Mouse (Mus musculus): ENCODE data around the gene Spata25. TPM values are rescaled to one million over a fixed set of nuclear protein-coding genes. Genes with fewer than 3 reads are reported as not detected.
"Not testable (repeated sequence)": the region's sequence is repeated elsewhere in the genome, so short reads cannot be mapped to it uniquely, and the experiment has no call there.

The Spata25 gene
- 0.30 TPM in 1 of 2 replicates, not detected in the other for polyA plus RNA-seq (2014; fragmentation: Nextera tagmentation; extraction: Ambion mirVana)

DNA sequence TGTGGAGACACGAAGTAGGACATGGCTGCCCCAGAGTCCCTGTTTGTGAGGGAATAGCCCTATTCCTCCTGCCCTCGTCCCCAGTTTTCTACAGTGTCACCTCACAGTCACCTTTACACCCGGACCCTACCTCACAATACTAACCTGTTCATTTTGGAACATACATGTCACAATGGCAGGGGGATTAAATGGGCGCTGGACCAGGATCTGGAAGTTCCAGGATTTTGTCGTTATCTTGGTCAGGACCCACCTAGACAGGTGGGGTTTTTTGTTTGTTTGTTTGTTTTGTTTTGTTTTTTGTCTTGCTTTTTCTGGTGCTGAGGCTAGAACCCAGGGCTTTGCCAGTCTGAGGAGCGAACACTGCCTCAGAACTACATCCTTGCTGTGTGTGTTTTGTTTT is at the start of gene Spata25:
Gene Spata25, minus strand, starts transcription at position 101 of the 400 bp plus-strand sequence.
- ATAC-seq, result no peak
- H3K9me3 ChIP-seq (replicated peaks; ENCODE audit: control insufficient read depth, low read length), result no peaks in the 10 kb centered on the region
- H3K36me3 ChIP-seq (ENCODE audit: control insufficient read depth, insufficient read depth, low read length), result peaks cover 42% of the 10 kb centered on the region
- 91% methylated on average over 6 of the region's 6 CpGs for WGBS
- no peak for DNase-seq (ENCODE audit: low spot score)
- H3K27me3 ChIP-seq (replicated peaks; ENCODE audit: control insufficient read depth, insufficient read depth, low read length), result no peaks in the 10 kb centered on the region
- H3K27ac ChIP-seq (ENCODE audit: low read depth, low read length), result no peak within 1 kb of the TSS
- no peak within 1 kb of the TSS for H3K9ac ChIP-seq (ENCODE audit: low read length)
- H3K4me2 ChIP-seq (ENCODE audit: low read length), result no peak within 1 kb of the TSS
- no peak within 1 kb of the TSS for H3K4me3 ChIP-seq (ENCODE audit: low read depth, low read length)
- peaks cover 4% of the 10 kb centered on the region; the same call in 1 of the 2 replicates for H3K4me1 ChIP-seq (ENCODE audit: control insufficient read depth, insufficient read depth, low read length)

DNA sequence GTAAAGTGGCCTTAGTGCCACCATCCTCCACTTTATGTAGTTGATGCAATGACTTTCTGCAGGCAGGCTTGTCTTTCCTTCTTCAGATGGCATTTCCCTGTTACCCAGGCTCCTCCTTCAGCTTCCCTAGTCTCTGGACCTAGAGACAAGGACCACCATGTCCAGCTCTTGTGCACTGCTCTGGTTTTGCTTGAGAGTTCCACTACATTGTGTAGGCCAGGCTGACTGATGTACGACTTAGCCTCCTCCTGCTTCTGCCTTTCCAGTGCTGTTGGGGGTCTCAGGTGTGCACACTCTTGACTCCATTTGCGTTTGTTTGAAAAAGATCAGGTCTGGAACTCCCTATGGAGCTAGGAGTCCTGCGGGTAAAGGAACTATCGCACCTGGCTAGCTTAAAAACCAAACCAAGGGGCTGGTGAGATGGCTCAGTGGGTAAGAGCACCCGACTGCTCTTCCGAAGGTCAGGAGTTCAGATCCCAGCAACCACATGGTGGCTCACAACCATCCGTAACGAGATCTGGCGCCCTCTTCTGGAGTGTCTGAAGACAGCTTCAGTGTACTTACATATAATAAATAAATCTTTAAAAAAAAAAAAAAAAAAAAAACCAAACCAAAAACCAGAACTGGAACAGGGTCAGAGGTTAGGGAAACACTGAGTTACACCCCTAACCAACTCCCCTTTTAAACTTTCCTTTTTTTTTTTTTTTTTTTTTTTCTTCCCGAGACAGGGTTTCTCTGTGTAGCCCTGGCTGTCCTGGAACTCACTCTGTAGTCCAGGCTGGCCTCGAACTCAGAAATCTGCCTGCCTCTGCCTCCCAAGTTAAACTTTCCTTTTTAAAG is 49.3 kb upstream of the Spata25 start:
- Histone ChIP-seq H3K4me2 (ENCODE audit: low read length) (peak overlapping the region; percentile 95), H3K4me1 (ENCODE audit: control insufficient read depth, insufficient read depth, low read length) (peaks cover 12% of the 10 kb centered on the region), H3K4me3 (ENCODE audit: low read depth, low read length) (peak overlapping the region; percentile 97; the same call in 1 of the 2 replicates)
- not testable (repeated sequence) for H3K36me3 ChIP-seq (ENCODE audit: control insufficient read depth, insufficient read depth, low read length); ATAC-seq; H3K27ac ChIP-seq (ENCODE audit: low read depth, low read length); H3K9ac ChIP-seq (ENCODE audit: low read length); DNase-seq (ENCODE audit: low spot score); H3K27me3 ChIP-seq (replicated peaks; ENCODE audit: control insufficient read depth, insufficient read depth, low read length); H3K9me3 ChIP-seq (replicated peaks; ENCODE audit: control insufficient read depth, low read length)
- 75% methylated on average over 11 of the region's 11 CpGs for WGBS

DNA sequence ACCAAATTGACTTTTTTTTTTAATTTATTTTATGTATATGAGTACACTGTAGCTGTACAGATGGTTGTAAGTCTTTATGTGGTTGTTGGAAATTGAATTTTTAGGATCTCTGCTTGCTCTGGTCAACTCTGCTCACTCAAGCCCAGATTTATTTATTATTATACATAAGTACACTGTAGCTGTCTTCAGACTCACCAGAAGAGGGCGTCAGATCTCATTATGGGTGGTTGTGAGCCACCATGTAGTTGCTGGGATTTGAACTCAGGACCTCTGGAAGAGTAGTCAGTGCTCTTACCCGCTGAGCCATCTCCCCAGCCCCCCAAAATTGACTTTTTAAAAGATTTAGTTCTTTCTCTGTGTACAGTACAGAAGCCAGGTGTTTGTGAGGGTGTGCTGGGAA is 47.3 kb upstream of the Spata25 start:
- WGBS, result 37% methylated on average over 2 of the region's 2 CpGs
- H3K4me1 ChIP-seq (ENCODE audit: control insufficient read depth, insufficient read depth, low read length), result peaks cover 11% of the 10 kb centered on the region
- H3K9me3 ChIP-seq (replicated peaks; ENCODE audit: control insufficient read depth, low read length); H3K36me3 ChIP-seq (ENCODE audit: control insufficient read depth, insufficient read depth, low read length); H3K27me3 ChIP-seq (replicated peaks; ENCODE audit: control insufficient read depth, insufficient read depth, low read length); H3K27ac ChIP-seq (ENCODE audit: low read depth, low read length); H3K9ac ChIP-seq (ENCODE audit: low read length); H3K4me2 ChIP-seq (ENCODE audit: low read length); ATAC-seq; DNase-seq (ENCODE audit: low spot score); H3K4me3 ChIP-seq (ENCODE audit: low read depth, low read length): not testable (repeated sequence)

DNA sequence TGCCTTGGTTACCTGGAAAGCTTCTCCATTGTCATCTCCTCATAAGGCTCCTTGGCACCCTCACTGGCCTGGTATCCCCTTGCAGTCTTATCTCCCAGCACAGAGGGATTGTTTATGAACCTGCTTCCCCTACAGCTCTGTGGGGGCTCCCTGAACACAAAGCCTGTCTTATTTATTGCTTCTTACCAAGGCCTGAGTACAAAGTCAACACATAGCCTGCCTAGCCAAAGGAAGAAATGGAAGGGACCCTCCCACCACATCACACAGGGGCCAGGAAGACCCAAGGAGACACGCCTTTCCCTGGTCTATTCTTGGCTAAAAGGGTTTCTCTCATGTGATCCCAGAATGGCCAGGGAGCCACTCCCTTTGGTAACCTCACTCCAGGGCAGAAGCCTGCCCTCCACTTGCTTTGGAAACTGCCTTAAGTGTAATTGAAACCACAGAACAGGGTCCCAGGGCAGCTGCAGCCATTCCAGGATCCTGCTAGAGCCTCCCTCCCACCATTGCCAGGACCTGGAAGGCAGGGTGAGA is 46.0 kb upstream of the Spata25 start:
- 35% methylated on average over 1 of the region's 1 CpGs for WGBS
- H3K27ac ChIP-seq (ENCODE audit: low read depth, low read length), result 0 out of 2 replicates have a peak overlapping the region, but pooled peaks have one; percentile 3

DNA sequence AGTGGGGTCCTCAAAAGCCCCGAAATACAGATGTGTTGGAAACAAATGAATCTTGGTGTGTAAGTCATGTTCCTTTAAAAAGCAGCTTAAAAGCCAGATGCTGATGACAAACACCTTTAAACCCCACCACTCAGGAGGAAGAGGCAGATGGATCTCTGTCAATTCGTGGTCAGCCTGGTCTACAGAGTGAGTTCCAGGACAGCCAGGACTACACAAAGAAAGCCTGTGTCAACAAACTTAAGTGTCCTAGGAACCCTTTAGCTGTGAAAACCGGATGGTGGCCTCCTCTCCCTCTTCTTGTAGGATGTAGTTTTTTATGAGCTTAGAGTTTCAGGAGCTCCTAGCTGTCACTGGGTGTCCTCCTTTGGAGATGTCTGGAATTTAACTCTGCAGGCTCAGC is 45.3 kb upstream of the Spata25 start:
- no peak for ATAC-seq
- peaks cover 6% of the 10 kb centered on the region for H3K4me1 ChIP-seq (ENCODE audit: control insufficient read depth, insufficient read depth, low read length)
- 73% methylated on average over 3 of the region's 3 CpGs for WGBS

More for the DNA sequence above, 46.0 kb upstream of the Spata25 start:
- Histone ChIP-seq H3K4me3 (ENCODE audit: low read depth, low read length) (no peak overlapping the region), H3K9ac (ENCODE audit: low read length) (no peak overlapping the region), H3K9me3 (replicated peaks; ENCODE audit: control insufficient read depth, low read length) (no peaks in the 10 kb centered on the region), H3K27me3 (replicated peaks; ENCODE audit: control insufficient read depth, insufficient read depth, low read length) (no peaks in the 10 kb centered on the region), H3K4me1 (ENCODE audit: control insufficient read depth, insufficient read depth, low read length) (peaks cover 6% of the 10 kb centered on the region), H3K36me3 (ENCODE audit: control insufficient read depth, insufficient read depth, low read length) (no peaks in the 10 kb centered on the region), H3K4me2 (ENCODE audit: low read length) (no peak overlapping the region)
- DNase-seq (ENCODE audit: low spot score), result no peak
- no peak for ATAC-seq

DNA sequence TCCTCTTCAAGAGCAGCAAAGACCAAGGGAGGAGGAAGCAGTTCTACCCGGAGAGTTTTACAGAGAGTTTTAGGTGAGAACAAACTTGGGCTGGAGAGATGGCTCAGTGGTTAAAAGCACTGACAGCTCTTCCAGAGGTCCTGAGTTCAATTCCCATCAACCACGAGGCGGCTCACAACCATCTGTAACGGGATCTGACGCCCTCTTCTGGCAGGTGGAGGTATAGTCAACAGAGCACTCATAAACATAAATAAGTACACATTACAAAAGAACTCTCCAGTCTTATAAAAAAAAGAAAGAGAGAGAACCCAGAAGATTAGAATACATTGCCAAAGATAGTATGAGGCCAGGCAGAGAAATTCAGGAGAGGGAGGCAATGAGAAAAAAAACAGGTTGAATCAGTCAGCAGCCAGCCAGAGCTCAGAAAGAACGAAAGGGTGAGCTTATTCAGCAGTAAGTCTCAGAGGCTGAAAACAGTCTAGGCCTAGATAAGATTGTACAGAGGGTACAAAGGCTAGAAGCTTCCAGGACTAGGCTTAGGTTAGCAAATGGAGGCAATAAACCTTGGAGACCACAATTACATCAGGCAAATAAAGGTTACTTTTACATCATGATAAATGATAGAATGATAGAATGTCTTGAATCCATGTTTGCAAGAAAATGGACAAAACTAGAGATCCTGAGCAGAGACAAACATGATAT is 43.4 kb upstream of the Spata25 start:
- H3K4me2 ChIP-seq (ENCODE audit: low read length), result no peak overlapping the region
- H3K36me3 ChIP-seq (ENCODE audit: control insufficient read depth, insufficient read depth, low read length), result no peaks in the 10 kb centered on the region
- no peaks in the 10 kb centered on the region for H3K9me3 ChIP-seq (replicated peaks; ENCODE audit: control insufficient read depth, low read length)
- 56% methylated on average over 6 of the region's 6 CpGs for WGBS
- no peak for DNase-seq (ENCODE audit: low spot score)
- H3K9ac ChIP-seq (ENCODE audit: low read length), result no peak overlapping the region
- no peak overlapping the region for H3K4me3 ChIP-seq (ENCODE audit: low read depth, low read length)
- H3K27me3 ChIP-seq (replicated peaks; ENCODE audit: control insufficient read depth, insufficient read depth, low read length), result no peaks in the 10 kb centered on the region
- ATAC-seq, result no peak
- no peak overlapping the region for H3K27ac ChIP-seq (ENCODE audit: low read depth, low read length)
- H3K4me1 ChIP-seq (ENCODE audit: control insufficient read depth, insufficient read depth, low read length), result no peaks in the 10 kb centered on the region

More for the DNA sequence above, 45.3 kb upstream of the Spata25 start:
- no peak overlapping the region for H3K4me3 ChIP-seq (ENCODE audit: low read depth, low read length)
- no peaks in the 10 kb centered on the region for H3K27me3 ChIP-seq (replicated peaks; ENCODE audit: control insufficient read depth, insufficient read depth, low read length)
- H3K36me3 ChIP-seq (ENCODE audit: control insufficient read depth, insufficient read depth, low read length), result no peaks in the 10 kb centered on the region
- H3K4me2 ChIP-seq (ENCODE audit: low read length), result no peak overlapping the region
- H3K27ac ChIP-seq (ENCODE audit: low read depth, low read length), result no peak overlapping the region
- H3K9ac ChIP-seq (ENCODE audit: low read length), result no peak overlapping the region
- no peaks in the 10 kb centered on the region for H3K9me3 ChIP-seq (replicated peaks; ENCODE audit: control insufficient read depth, low read length)
- no peak for DNase-seq (ENCODE audit: low spot score)

DNA sequence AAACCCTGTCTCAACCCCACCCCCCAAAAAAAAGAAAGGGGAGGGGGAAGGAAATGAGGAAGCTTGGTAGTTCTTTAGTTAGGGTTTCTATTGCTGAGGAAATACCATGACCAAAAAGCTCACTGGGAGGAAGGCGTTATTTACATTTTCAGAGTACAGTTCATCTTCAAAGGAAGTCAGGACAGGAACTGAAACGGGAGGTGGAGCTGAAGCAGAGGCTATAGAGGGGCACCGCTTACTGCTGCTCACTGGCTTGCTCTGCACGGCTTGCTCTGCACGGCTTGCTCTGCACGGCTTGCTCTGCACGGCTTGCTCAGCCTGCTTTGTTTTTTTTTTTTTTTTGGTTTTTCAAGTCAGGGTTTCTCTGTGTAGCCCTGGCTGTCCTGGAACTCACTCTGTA is 40.2 kb upstream of the Spata25 start:
- ATAC-seq (no peak), DNase-seq (ENCODE audit: low spot score) (no peak)
- no peak overlapping the region for H3K27ac ChIP-seq (ENCODE audit: low read depth, low read length)
- H3K9ac ChIP-seq (ENCODE audit: low read length), result no peak overlapping the region
- H3K9me3 ChIP-seq (replicated peaks; ENCODE audit: control insufficient read depth, low read length), result no peaks in the 10 kb centered on the region
- H3K4me3 ChIP-seq (ENCODE audit: low read depth, low read length), result no peak overlapping the region
- no peak overlapping the region for H3K4me2 ChIP-seq (ENCODE audit: low read length)
- H3K36me3 ChIP-seq (ENCODE audit: control insufficient read depth, insufficient read depth, low read length), result no peaks in the 10 kb centered on the region
- no peaks in the 10 kb centered on the region for H3K27me3 ChIP-seq (replicated peaks; ENCODE audit: control insufficient read depth, insufficient read depth, low read length)
- WGBS, result 83% methylated on average over 7 of the region's 7 CpGs
- no peaks in the 10 kb centered on the region for H3K4me1 ChIP-seq (ENCODE audit: control insufficient read depth, insufficient read depth, low read length)

DNA sequence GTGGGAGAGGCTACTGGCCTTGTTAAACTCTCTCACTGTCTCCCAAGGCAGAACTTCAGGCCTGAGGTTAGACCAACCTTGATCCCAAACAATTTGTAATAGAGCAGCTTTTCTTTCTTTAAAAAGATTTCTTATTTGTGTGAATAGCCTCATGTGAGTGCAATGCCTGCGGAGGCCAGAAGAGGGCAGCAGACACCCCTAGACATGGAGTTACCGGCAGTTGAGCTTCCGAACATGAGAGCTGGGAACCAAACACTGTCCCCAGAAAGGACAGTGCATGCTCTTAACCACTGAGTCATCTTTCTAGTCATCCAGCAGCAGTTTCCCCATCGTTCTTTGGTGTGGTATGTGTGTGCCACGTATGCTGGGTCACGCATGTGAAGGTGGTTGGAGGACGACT is 39.2 kb upstream of the Spata25 start:
- Histone ChIP-seq H3K27ac (ENCODE audit: low read depth, low read length) (no peak overlapping the region), H3K9me3 (replicated peaks; ENCODE audit: control insufficient read depth, low read length) (0 out of 2 replicates have a peak, but pooled peaks cover 2% of the 10 kb centered on the region), H3K4me1 (ENCODE audit: control insufficient read depth, insufficient read depth, low read length) (no peaks in the 10 kb centered on the region), H3K4me3 (ENCODE audit: low read depth, low read length) (no peak overlapping the region), H3K4me2 (ENCODE audit: low read length) (no peak overlapping the region), H3K27me3 (replicated peaks; ENCODE audit: control insufficient read depth, insufficient read depth, low read length) (no peaks in the 10 kb centered on the region), H3K9ac (ENCODE audit: low read length) (no peak overlapping the region), H3K36me3 (ENCODE audit: control insufficient read depth, insufficient read depth, low read length) (no peaks in the 10 kb centered on the region)
- WGBS, result 93% methylated on average over 7 of the region's 7 CpGs
- no peak for ATAC-seq
- DNase-seq (ENCODE audit: low spot score), result no peak

Data from forebrain, embryonic 14.5 days (tissue).